Mouse (Mus musculus) CD4-positive helper T cell, adult 2 months (primary cell): ENCODE measurements around the gene Twist2.

Experiments
- DNase-seq: peaks from one replicate; pipeline ENCODE4 v3.0.0-alpha.2; 2012; ENCODE audit warnings: low read depth, missing footprints, low spot score

The Twist2 gene

DNA sequence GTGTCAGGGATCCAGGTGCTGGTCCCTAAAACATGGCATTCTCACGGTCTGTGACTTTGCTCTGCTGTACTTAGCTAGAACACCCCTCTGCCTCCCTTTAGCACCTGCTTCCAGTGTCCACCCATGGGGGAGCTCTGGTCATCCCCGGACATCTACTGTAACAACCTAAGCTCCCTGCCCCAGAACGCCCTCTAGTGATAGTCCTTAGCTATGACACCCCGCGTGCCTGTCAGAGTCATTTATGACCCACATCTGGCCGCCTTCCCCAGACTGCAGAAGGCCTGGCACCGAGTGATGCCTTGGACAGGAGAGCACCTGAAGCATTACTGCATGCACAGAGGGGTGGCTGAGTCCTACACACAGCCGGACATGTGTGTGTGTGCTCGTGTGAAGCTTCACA lies 18.0 kb downstream of the Twist2 start:
- DNase-seq, result no peak

DNA sequence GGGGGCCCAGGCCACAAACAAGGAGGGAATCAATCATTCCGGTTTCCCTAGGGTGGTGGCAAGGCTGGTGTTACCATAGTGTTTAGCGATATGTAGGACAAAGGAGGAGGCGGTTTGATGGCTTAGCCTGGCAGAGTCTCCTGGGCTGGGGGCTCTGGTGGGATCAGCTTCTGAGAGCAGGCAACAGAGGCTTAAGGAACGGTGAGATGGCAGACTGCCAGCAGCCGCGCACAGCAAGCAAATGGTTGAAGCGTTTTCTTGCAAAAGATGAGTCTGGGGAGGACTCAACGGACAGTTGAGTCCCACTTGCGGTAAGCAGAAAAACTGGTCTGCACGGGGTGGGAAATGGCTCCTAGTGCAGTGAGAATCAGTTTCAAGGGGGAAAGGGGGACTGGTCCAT lies 19.3 kb downstream of the Twist2 start:
- DNase-seq, result no peak

DNA sequence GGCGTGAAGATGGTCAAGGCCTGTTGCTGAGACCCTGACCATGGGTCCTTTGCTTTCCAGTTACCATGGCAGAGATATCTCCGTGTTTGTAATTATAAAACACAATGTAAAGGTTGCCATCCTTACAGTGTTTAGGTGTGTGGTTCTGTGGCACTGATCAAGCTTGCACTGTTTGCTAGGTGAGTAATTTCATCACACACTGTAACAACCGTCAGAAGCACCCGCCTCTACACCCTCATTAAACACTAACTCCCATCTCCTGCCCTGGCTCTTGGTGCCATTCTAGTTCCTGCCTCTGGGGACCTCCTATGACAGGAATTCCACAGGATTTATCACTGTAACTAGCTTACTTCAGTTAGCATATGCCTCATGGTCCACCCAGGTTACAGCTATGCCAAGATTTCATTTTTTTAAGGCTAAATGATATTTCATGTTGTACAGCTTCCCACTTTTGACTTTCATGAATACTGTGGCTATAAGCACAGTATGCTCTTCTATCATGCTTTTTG lies 21.1 kb downstream of the Twist2 start:
- no peak for DNase-seq

DNA sequence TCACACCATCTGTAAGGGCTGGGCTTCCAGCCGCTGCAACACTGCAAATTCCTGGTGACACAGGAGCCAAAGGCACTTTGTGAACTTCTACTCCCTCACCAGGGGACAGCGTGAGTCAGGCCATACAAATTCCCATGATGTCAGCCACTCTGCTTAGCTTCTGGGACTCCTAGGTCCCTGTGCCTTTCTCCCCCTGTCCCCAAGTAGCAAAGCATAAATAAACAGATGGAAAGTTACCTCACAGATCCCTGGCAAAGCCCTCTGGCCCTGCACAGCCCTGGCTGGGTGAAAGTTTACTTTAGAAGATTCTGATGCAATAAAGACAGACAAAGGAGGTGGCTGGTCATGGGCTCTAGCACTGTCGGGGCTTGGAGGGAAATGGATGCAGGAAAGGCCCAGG lies 22.3 kb downstream of the Twist2 start:
- no peak for DNase-seq

DNA sequence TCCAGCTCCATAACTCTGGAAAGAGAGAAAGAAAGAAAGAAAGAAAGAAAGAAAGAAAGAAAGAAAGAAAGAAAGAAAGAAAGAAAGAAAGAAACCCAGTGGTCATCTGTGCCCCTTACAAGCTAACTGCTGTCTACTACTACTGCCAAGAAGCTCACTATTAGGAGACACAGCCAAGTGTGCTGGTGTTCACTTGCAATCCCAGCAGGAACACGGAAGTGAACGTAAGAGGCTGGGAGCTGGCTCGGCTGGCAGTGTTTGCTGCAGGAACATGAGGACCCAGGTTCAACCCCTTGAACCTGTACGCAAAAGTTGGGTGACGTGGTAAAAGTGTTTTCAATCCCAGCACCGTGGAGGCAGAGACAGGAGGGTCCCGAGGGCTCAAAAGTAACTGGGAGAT lies 22.7 kb downstream of the Twist2 start:
- DNase-seq, result no peak

DNA sequence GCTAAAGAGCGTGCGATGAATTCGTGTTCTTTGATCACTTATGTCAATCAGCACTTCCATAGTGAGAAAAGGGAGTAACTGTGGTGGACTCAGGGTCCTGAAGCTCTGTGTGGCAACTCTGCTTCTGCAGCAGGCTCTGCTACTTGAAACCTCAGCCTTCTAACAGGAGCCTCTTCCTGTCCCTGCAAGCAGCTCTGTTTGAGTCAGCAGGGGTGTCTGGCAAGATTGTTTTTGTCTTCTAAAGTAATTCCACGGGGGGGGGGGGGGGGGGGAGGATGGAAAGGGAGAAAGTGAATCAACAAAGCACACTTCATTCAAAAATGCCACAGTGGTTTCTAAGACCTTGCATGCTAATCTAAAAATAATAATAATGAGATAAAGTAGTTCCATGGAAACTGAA lies 24.0 kb downstream of the Twist2 start:
- peak; percentile 50 for DNase-seq

DNA sequence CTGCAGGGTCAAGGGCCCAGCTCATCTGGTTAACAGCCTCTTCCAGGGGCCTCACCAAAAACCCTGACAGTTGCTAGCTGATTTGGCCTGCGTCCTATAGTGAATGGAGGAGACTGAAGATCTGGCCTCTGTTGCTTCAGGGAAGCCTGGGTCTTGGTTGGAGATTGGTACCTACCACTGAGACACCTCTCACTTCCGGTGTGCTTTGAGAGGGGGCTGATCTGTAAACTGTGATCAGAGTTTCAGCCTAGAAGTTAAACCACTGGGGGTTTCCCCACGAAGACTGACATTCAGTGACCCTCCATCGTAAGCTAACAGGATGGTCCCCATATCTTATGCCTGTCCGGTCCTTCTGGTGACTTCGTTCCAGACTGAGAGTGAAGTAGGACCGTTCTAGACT lies 30.7 kb downstream of the Twist2 start:
- DNase-seq, result peak; percentile 35

DNA sequence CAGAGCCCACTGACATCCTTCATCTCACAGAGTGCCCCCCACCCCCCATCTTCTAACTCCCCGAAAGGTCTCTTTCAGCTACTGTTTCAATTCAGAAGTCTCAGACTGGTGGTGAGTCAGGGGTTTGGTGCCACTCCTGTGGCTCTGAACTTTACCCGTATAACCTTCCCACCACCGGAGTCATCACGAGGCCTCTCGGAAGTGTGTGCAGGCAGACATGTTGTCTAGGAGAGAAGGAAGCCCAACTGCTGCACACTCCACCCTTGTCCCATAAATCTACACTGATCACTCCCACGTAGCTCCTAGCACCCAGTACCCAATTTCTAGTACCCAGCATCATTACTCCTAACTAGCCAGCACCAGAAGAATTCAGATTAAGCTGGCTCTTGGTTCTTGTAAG lies 38.3 kb downstream of the Twist2 start:
- DNase-seq, result no peak

DNA sequence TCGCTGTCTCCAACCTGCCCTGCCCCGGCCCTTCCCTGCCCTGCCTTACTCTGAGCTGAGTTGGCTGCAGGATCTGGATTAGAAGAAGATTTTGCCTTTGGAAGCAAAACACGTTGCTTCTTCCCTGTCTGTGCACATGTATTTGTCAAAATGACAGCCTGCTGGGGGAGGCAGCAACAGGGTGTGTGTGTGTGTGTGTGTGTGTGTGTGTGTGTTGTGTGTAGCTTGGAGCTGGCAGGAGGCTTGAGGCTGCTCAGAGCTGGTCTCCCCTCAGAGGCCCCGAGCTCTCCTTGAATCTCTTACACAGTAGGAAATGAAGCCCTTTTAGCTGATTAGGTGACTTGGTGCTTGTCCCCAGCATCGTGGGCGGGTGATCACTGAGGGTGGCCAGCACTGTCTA lies 38.7 kb downstream of the Twist2 start:
- DNase-seq, result no peak

DNA sequence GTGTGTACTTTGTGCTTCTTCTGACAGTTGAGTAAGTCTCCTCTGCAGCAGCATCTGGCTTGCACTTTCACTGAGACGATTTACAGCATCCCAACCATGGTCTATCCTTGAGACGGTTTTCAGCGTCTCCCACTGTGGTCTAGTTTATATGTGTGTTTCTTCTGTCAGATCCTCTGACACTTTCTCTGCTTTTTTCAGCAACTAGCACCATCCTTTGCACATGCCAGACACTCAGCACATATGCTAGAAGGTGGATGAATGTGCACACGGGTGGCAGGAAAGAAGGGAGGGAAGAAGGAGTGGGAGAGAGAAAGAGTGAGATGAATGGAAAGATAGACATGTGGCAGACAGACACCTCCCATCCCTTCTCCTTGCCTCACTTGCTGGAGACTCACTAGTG lies 43.0 kb downstream of the Twist2 start:
- no peak for DNase-seq

DNA sequence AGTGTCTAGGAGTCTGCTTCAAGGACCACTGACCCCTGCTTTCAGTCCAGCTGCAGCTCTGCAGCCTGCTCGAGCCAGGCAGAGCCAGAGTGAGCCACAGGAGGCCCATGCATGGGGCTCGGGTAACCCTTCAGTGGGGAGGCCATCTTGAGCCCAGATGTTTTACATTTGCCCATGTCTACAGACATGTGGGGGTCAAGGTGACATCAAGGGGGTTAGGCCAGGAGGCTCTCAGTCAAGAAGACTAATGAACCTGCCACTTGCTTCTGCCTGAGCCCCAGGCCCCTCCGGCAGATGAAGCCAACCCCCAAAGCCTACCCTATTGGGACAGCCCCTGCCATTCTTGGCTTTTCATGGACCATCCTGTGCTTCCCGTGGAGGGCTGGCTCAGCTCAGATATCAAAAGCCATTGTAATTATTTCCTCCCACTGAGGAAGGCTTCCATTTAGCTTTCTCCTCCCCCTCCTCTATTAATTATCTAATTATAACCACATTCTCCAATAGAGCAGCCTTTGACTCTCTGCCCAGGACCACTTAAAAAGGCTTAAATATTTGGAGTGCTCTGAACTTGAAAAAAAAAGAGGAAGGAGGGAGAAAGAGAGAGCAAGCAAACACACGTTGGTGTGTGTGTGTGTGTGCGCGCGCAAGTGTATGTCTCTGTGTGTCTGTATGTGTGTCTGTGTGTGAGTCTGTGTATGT lies 43.6 kb downstream of the Twist2 start:
- no peak for DNase-seq

DNA sequence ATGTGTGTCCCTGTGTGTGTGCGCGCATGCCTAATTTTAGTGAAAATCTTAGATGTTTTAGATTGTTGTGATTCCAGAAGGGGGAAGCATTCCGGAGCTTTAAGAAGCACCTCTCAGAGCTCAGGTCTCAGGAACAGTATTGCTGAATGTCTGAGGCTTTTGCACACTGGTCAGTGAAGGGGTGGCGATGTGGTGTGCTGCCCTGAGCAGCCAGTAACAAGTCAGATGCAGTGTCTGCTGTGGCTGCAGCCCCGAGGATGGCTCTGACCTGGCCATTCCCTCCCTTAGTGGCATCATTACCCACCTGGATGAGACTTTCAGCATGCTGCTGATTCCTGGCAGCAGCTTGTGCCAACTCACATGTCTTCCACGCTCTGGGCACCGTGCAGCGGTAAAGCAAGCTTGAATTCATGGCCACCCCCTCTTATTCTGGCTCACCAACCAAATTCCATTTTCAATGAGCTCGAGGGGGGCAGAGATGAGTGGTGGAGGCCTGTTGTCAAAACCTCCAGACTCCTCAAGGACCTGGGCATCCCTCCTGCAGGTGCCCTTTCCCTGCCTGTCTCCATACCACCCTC lies 44.2 kb downstream of the Twist2 start:
- no peak for DNase-seq

DNA sequence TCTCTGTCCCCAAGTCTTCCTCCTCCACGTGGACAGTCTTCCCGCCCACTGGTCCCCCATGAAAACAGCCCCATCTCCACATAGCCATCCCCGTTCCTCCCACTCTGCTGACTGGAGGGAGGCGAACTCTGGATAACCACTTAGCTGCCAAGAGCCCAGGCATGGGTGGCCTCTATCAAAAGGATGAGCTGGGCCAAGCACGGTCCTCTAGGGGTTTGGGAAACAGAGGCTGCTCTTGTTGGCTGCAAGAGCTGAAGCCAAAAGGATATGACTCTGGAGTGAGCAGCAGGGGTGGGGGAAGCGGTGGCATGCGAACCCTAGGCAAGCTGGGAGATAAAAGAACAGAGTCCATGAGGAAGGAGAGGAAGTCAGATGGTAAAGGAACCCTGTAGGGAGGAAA lies 50.0 kb downstream of the Twist2 start:
- DNase-seq, result no peak

DNA sequence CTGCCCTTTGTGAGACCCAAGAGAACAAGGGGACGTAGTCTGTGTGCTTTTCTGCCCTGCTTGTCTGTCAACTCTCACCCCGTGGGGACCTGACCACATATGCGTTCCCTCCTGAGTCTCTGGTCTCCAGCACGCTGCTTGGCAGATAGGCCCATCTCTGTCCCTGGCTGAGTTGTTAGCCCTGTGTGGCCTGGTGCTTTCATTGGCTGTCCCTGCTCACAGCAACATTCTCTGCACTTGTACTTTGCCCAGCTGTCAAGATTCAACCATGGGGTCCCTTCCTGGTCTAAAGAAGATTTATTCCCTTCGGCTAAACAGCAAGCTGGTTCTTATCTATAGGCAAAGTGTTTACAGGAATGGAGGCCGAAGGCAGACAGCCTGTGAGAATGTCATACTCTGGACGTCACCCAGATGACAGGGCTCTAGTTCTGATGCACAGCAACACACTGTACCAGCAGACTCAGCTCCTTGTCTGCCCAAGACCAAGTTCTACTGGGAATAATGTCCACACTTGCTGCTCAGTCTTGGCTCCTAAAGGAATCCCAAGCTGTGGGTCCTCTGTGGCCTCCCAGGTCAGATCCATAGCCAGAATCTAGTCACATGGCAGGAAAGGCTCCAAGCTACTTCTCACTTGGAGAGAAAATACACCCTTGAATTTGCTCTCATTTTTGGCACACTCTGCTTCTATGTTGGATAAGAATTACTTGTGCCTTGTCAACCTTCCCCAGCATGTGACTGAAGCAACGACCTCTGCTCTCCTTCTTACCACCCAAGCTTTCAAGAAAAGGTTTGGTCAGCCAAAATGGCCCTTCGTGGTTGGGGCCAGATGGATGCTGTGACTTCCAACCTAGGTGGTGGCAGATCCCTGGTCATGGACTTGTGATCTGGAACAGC lies 55.8 kb downstream of the Twist2 start:
- DNase-seq, result no peak

DNA sequence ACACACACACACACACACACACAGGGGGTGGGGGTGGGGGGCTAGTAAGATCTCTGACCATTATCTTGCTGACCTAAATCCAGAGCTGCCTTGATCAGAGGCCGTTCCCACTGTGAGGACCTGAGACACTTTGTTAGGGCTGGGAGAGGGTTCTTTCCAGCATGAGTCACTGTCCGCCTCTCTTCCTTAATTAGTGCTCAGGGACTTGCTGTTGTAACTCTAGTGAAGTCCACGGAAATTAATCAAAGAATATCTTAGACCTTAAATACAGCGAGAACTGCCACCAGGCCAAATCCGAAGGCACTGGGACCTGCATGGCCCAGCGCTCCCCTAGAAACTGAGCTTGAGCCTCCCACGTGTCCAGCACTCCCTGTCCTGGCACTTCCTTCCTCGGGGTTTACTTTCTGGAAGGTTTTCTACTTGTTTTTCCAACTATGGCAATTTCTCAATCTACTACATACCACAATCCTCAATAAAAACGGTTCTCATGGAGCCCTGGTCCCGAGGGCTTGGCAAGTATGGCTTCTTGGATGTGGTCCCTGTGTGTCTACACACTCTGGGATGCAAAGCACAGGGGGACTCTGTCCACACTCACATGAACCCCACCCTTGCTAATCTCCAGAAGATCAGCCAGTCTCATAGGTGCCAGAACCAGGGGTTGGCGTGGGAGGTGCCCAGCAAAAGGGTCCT lies 57.0 kb downstream of the Twist2 start:
- no peak for DNase-seq

DNA sequence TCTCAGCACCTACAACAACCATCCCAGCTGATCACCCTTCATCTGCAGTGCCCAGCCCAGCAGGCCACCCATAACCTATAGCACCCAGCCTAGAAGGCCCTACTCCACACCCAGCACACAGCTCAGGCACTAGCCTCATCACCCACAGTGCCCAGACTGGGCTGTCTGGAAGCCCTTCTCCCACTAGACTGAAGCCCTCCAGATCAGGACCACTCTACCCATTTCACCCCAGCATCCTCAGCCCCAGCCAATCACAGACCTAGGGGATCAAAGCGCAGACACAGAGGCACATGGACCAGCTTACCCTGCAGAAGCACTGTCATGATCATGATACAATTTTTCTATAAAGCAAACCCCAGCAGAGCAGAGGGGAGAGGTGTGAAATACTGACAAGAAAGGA lies 57.6 kb downstream of the Twist2 start:
- no peak for DNase-seq

DNA sequence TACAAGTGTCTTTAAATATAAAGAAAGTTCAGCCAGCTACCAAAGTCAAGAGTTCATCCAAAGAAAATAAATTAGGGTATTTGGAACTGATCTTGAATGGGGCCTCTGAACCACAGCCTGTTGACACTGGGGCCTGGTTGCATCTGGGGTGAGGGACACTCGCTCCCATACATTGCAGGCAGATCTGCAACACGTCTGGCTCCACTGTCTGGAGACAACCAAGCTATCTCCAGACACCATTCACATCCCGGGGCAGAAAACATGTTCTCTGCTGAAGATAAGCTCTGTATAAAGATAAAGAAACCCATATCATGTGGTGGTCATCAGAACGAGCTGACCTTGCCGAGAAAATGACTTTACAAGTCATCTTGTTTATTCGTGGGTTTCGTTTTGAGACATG lies 60.2 kb downstream of the Twist2 start:
- DNase-seq, result no peak

DNA sequence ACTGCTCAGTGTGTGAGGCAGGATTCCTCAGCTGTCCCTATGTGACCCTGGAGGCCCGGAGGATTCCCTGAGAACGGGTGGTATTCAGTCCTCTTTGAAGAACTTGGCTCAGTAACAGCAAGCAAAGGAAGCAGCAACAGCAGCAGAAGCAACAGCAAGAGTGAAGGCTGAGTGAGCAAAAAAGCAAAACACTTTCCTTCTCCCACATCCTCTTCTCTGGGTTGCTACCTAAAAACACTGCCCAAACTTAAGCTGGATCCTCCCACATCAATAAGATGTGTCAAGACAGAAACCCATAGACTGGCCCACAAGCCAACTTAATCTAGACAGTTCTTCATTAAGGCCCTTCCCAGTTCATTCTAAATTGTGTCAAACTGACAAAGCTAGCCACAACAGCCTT lies 64.7 kb downstream of the Twist2 start:
- no peak for DNase-seq

DNA sequence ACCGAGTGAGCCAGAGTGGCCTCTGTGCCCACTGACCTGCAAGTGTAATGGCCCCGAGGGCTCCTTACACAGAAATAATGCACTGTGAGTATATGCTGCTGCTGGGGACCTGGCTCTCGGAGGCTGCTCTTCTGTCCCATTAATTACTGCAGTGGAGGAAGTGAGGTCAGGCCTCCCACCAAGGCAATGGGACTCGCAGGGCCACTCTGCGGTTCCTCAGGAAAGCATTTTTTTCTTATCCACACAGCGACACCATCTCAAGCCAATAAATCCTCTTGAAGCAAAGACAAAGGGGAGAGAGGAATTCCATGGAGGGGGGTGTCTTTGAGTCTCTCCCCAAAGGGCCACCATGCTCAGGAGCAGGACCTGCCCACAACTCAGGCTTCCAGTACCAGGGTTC lies 69.8 kb downstream of the Twist2 start:
- DNase-seq, result no peak

DNA sequence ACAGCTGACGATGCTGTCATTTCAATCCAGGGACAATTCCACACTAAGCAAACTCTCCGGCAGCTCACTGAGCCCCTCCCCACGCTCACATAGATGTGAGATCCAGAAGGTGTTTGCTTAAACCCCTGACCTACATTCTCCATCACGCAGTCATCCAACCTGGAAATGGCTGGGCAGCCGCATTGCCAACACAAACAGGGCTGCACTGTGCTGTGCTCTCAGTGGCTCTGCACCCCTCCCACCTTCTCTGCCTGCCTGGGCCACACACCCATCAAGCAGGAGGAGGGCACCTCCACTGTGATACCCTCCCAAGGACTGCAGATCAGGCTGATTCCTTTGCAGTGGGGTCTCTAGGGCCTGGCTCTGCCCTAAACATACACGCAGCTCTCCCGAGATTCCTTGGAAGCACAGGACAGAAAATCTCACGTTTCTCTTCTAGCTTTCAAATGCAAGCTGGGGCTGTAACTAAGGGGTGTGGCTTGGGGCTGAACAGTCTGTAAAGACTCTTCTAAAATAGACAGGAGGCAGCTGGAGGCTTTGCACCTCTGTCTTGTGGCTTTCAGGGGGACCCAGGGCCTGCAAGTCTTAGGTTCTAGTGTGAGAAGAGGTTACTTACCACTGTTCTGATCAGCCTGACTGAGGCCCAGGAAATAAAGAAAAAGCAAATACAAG lies 71.3 kb downstream of the Twist2 start:
- DNase-seq, result no peak

DNA sequence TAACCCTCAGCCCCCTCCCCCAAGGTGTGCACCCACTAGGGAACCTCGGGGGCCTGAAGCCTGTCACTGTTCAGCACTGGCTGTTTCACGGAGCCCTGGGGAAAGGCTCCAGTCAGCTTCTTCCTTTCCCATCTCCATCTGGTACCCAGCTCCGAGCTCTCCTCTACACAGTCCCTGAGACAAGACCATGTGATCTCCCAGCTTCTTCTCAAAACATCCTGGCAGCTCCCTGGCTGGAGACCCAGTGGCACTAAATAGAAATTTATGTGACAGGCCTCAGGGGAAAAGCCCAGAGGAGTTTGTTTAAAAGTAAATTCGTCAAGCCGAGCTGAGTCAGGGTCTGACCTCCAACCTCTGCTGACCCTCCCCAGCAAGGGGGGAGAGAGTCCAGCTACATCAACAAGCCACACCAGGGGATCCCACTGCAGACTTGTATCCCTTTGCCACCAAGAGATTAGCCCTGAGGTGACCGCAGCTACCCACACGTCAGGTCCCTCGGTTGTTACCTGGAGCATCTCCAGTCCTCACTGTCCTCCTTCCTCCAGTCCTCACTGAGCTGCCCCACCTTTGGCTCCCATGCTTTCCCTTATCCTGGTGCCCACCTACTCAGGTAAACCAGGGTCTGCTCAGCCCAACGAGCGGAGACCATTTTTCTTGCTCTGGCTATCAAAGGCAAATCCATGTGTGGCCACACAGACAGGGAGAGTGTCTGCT lies 72.5 kb downstream of the Twist2 start:
- DNase-seq, result no peak
